Mouse (Mus musculus) neural tube, embryonic 14.5 days (tissue): ENCODE measurements around the gene Robo4. TPM values are rescaled to one million over a fixed set of nuclear protein-coding genes. Genes with fewer than 3 reads are reported as not detected.

ENCODE experiments used
- polyA plus RNA-seq: library from polyadenylated mRNA; unstranded; fragments of >200 nt; fragmentation: Nextera tagmentation; extraction: Ambion mirVana; gene quantifications from 2 replicates; pipeline ENCODE4 v1.2.1, GENCODE M21; 2014

Gene Robo4
- polyA plus RNA-seq, 1 experiment from 2014 or later: 2.4 TPM

Other genes with a start within 250 kb of the Robo4 start
- gene Tmem218, start 193.7 kb upstream of the Robo4 start, polyA plus RNA-seq: 9.6 and 10.8 TPM in 2 replicates
- 0.91 and 1.3 TPM in 2 replicates for gene Slc37a2, start 146.2 kb upstream of the Robo4 start, polyA plus RNA-seq
- gene Ccdc15, start 53.5 kb upstream of the Robo4 start, polyA plus RNA-seq: 7.4 and 8.7 TPM in 2 replicates
- gene Hepacam, start 34.5 kb upstream of the Robo4 start, polyA plus RNA-seq: 10.5 and 20.8 TPM in 2 replicates
- 13.6 and 25.1 TPM in 2 replicates for gene Robo3, start 31.3 kb downstream of the Robo4 start, polyA plus RNA-seq
- gene Msantd2, start 87.4 kb downstream of the Robo4 start, polyA plus RNA-seq: 36.2 and 39.5 TPM in 2 replicates
- 24.0 and 42.5 TPM in 2 replicates for gene Esam, start 126.2 kb downstream of the Robo4 start, polyA plus RNA-seq
- 0.76 and 1.1 TPM in 2 replicates for gene Vsig2, start 137.4 kb downstream of the Robo4 start, polyA plus RNA-seq
- 3.5 and 6.9 TPM in 2 replicates for gene Nrgn, start 151.0 kb downstream of the Robo4 start, polyA plus RNA-seq
- gene Siae, start 153.8 kb downstream of the Robo4 start, polyA plus RNA-seq: 12.1 and 12.4 TPM in 2 replicates
- gene Spa17, start 211.8 kb downstream of the Robo4 start, polyA plus RNA-seq: 10.5 and 11.2 TPM in 2 replicates